Mouse (Mus musculus) ES-Bruce4 (cell line): ENCODE measurements around the gene Smoc1. TPM values are rescaled to one million over a fixed set of nuclear protein-coding genes. Genes with fewer than 3 reads are reported as not detected.
A peak's percentile ranks its signal among the peaks of the same experiment; 100 is the strongest.

Source experiments
- H3K27ac ChIP-seq: 2 replicates; pipeline ENCODE4 v1.5.1; 2012; ENCODE audit warnings: low read length, inconsistent platforms; ENCODE audit not compliant: insufficient read depth
- H3K27me3 ChIP-seq: 2 replicates; pipeline ENCODE4 v1.6.1; 2012; ENCODE audit warnings: mild to moderate bottlenecking, low read length, inconsistent platforms; ENCODE audit not compliant: control insufficient read depth, poor library complexity, insufficient read depth, severe bottlenecking
- H3K36me3 ChIP-seq: 2 replicates; pipeline ENCODE4 v1.6.1; 2012; ENCODE audit warnings: inconsistent platforms, mild to moderate bottlenecking, low read length, moderate library complexity; ENCODE audit not compliant: control insufficient read depth, poor library complexity, insufficient read depth, severe bottlenecking
- H3K4me1 ChIP-seq: one replicate; pipeline ENCODE4 v1.8.1; 2011; ENCODE audit warnings: low read length; ENCODE audit not compliant: control insufficient read depth, insufficient read depth
- H3K4me3 ChIP-seq: 2 replicates; pipeline ENCODE4 v1.5.1; 2011; ENCODE audit warnings: low read depth, mild to moderate bottlenecking, low read length
- H3K9ac ChIP-seq: 2 replicates; pipeline ENCODE4 v1.6.1; 2012; ENCODE audit warnings: low read depth, mild to moderate bottlenecking, inconsistent platforms; ENCODE audit not compliant: poor library complexity, severe bottlenecking
- H3K9me3 ChIP-seq: replicated peaks from 2 replicates; pipeline ENCODE4 v1.6.1; 2012; ENCODE audit warnings: mild to moderate bottlenecking, low read length, inconsistent platforms; ENCODE audit not compliant: control insufficient read depth, poor library complexity, insufficient read depth, severe bottlenecking
- CTCF ChIP-seq: IDR thresholded peaks from one replicate; pipeline ENCODE4 v1.8.1; 2011; ENCODE audit warnings: low read depth, low read length
- EP300 ChIP-seq: IDR thresholded peaks from 2 replicates; pipeline ENCODE4 v1.6.1; 2011; ENCODE audit warnings: low read depth, low read length; ENCODE audit not compliant: insufficient read depth
- POLR2A ChIP-seq: IDR thresholded peaks from one replicate; pipeline ENCODE4 v1.8.1; 2011; ENCODE audit warnings: low read length; ENCODE audit not compliant: insufficient read depth
- polyA plus RNA-seq: library from polyadenylated mRNA; stranded (reverse); fragments of >200 nt; gene quantifications from 2 replicates; pipeline ENCODE4 v1.2.4, GENCODE M21; 2011; ENCODE audit warnings: low read depth; ENCODE audit not compliant: missing spikeins, insufficient read depth, insufficient read length

Gene Smoc1
- polyA plus RNA-seq, 1 experiment, result 6.7 TPM

DNA sequence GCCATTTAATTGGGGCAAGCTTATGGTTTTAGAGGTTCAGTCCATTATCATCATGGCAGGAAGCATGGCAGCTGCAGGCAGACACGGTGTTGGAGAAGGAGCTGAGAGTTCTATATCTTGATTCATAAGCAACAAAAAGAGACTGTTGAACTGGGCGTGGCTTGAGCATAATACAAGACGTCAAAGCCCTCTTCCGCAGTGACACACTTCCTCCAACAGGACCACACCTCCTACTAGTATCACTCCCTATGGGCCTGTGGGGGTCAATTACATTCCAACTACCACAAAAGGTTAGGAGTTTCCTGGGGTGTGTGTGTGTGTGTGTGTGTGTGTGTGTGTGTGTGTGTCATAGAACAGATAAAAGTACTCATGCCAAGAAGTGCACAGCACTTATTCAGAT lies 25.7 kb upstream of the Smoc1 start:
- no peak overlapping the region for H3K9ac ChIP-seq
- TF ChIP-seq POLR2A (no peak), CTCF (no peak), EP300 (no peak)
- H3K36me3 ChIP-seq, result no peaks in the 10 kb centered on the region
- no peaks in the 10 kb centered on the region for H3K9me3 ChIP-seq
- no peaks in the 10 kb centered on the region for H3K27me3 ChIP-seq
- H3K4me3 ChIP-seq, result no peak overlapping the region
- no peak overlapping the region for H3K27ac ChIP-seq
- H3K4me1 ChIP-seq, result no peaks in the 10 kb centered on the region

DNA sequence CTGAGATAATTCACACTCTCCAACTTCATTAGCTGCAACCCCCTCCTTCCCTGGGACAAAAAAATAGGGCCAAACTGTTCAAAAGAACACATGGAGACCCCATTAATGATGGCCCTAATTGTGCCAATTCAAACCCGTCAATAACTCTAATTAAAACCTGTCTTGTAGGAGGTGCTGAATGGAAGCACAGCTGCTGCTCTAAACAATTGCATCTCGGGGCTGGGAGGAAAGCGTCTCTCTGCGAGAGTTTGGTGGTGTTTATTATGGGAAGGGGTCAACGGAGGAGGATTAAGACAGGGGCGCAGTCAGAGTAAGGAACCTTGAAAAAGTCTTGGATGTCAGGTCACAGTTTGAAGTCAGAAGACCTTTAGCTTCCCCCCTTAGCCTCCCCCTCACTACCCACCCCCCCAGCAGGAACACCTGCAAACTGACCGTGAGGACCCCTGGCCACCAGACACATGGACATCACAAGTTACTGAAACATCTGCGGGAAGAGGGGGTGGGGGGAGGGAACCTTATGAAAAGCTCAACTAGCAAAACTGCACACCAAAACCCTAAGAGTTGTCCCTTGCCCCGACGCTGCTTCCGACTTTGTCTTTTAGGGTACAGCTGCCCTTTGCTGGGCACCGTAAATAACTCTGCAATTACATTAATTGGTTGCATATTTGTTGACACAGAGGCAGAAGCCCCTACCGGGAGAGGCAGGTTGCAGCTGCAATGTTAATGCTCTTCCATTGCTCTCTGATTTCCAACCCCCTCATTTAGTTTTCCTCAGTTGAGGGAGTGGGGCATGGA lies 23.6 kb upstream of the Smoc1 start:
- Histone ChIP-seq H3K27me3 (no peaks in the 10 kb centered on the region), H3K36me3 (no peaks in the 10 kb centered on the region), H3K9me3 (no peaks in the 10 kb centered on the region), H3K9ac (no peak overlapping the region), H3K27ac (no peak overlapping the region), H3K4me1 (no peaks in the 10 kb centered on the region), H3K4me3 (no peak overlapping the region)
- no peak for TF ChIP-seq POLR2A
- no peak for TF ChIP-seq EP300

DNA sequence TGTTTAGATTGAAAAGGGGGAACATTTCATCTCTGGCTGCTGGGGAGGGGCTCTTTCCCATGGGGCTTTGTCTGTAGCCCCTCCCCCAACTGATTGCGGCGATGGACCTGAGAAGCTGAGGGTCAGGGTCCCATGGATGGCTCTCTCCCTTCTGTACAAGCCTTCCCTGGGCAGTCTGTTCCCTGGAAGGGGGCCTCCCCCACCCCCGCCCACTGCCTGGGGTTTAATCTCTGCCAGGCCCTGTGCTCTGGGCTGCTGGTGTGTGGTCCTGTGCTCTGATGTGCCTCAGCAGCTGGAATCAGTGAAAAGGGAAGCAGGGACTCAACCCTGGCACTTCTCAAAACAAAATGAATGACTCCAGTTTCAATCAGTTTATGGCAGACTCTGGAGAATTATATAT lies 16.8 kb upstream of the Smoc1 start:
- H3K27me3 ChIP-seq, result no peaks in the 10 kb centered on the region
- H3K27ac ChIP-seq, result no peak overlapping the region
- H3K4me3 ChIP-seq, result no peak overlapping the region
- H3K9ac ChIP-seq, result no peak overlapping the region
- TF ChIP-seq CTCF (no peak), POLR2A (no peak), EP300 (no peak)
- H3K9me3 ChIP-seq, result no peaks in the 10 kb centered on the region
- H3K4me1 ChIP-seq, result no peaks in the 10 kb centered on the region
- H3K36me3 ChIP-seq, result no peaks in the 10 kb centered on the region

DNA sequence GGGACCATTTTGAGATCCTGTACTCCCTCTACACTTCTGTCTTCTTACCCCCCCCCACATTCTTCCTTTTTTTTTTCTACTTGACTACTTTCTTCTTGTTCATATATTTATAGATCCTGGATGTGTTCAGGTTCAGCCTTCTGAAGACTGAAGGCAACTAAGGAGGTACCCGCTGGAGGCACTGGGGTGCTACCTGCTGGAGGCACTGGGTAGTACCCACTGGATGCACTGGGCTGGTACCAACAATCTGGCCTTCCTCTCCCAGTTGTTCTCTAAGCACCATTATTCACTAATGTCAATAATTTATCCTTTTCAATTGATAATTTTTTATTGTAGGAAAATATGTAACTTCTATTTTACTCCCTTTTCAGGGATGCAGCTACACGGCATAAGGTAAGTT lies 14.6 kb upstream of the Smoc1 start:
- H3K9me3 ChIP-seq, result no peaks in the 10 kb centered on the region
- TF ChIP-seq EP300 (no peak), CTCF (no peak), POLR2A (no peak)
- H3K4me3 ChIP-seq, result no peak overlapping the region
- no peaks in the 10 kb centered on the region for H3K27me3 ChIP-seq
- no peaks in the 10 kb centered on the region for H3K36me3 ChIP-seq
- no peak overlapping the region for H3K27ac ChIP-seq
- H3K4me1 ChIP-seq, result no peaks in the 10 kb centered on the region
- H3K9ac ChIP-seq, result no peak overlapping the region

DNA sequence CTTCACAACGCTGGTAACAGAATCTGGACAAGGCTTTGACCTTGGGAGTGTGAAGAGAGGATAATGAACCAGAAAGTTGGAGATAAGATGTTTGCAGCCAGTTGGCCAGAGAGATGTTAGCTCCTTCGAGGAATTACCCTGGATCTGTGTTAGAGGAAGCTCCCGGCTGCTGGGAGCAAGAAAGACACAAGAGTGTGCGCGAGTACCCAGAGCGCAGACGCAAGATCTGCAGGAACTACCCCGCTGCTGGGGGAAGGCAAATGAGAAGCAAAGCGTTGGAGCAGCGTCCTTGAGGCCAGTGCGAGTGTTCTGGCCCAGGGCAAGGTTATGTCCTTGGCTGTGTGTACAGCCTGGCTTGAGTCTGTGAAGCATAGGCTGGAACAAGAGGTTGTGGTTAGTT lies 13.1 kb upstream of the Smoc1 start:
- Histone ChIP-seq H3K4me1 (no peaks in the 10 kb centered on the region), H3K36me3 (no peaks in the 10 kb centered on the region), H3K27me3 (no peaks in the 10 kb centered on the region), H3K9ac (no peak overlapping the region), H3K27ac (no peak overlapping the region), H3K4me3 (no peak overlapping the region), H3K9me3 (no peaks in the 10 kb centered on the region)
- no peak for TF ChIP-seq CTCF
- peak; percentile 11; the same call in 1 of the 2 replicates for TF ChIP-seq EP300
- TF ChIP-seq POLR2A, result no peak

DNA sequence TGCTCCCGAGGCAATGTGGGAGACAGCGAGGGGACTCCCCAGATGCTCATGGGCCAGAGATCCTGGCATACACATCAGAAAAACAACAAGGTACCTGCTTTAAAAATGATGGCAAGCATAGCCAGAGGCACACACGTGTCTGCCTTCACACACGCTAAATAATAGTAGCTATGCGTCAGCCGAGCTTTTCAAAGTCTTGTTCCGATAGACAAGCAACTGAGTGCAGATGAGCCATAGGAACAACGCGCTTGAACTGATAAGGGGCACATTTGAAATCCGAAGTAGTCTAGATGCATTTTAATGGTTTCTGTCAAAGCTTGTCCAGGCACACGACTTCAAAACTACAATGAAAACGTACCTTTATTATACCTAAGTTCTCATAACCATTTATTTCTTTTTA lies 9.0 kb upstream of the Smoc1 start:
- Histone ChIP-seq H3K27me3 (no peaks in the 10 kb centered on the region), H3K4me3 (peak overlapping the region; percentile 59), H3K9ac (peak overlapping the region; percentile 68; the same call in 1 of the 2 replicates), H3K4me1 (no peaks in the 10 kb centered on the region), H3K9me3 (no peaks in the 10 kb centered on the region), H3K36me3 (0 out of 2 replicates have a peak, but pooled peaks cover 2% of the 10 kb centered on the region), H3K27ac (no peak overlapping the region)
- no peak for TF ChIP-seq CTCF
- TF ChIP-seq POLR2A, result no peak
- TF ChIP-seq EP300, result no peak
